Mouse (Mus musculus): ENCODE results near the gene Traf3. TPM values are rescaled to one million over a fixed set of nuclear protein-coding genes. Genes with fewer than 3 reads are reported as not detected.
A peak's percentile ranks its signal among the peaks of the same experiment; 100 is the strongest.

The Traf3 gene
- polyA plus RNA-seq, 1 experiment from 2014 or later, result 6.0 TPM

- 90% methylated on average over 4 of the region's 4 CpGs for WGBS
- Histone ChIP-seq H3K4me3 (ENCODE audit: control insufficient read depth in 1 of 2, insufficient read depth in 1 of 2, low read depth in 1 of 2, low read length in 2 of 2) (no peak overlapping the region), H3K9ac (ENCODE audit: low read length) (no peak overlapping the region), H3K27me3 (ENCODE audit: control insufficient read depth, insufficient read depth, low read length) (no peaks in the 10 kb centered on the region), H3K27ac (replicated peaks in 1 of 2; ENCODE audit: control insufficient read depth in 1 of 2, insufficient read depth in 1 of 2, low read depth in 2 of 2, low read length in 2 of 2) (no peak overlapping the region), H3K36me3 (ENCODE audit: control insufficient read depth, insufficient read depth, low read length) (peaks cover 14% of the 10 kb centered on the region; the same call in 1 of the 2 replicates), H3K4me1 (ENCODE audit: control insufficient read depth in 2 of 2, insufficient read depth in 2 of 2, low read length in 2 of 2) (peaks cover 7 to 11% of the 10 kb centered on the region in 2 experiments), H3K9me3 (ENCODE audit: control insufficient read depth, low read length) (no peaks in the 10 kb centered on the region), H3K4me2 (ENCODE audit: low read length) (no peak overlapping the region)
- no peak for ATAC-seq (ENCODE audit: insufficient number of reproducible peaks, insufficient read depth, low FRiP score, low read depth)
These were observed 67.6 kb downstream of the Traf3 start for GRCm38 (mm10) chr12:111233798-111234197.

DNA sequence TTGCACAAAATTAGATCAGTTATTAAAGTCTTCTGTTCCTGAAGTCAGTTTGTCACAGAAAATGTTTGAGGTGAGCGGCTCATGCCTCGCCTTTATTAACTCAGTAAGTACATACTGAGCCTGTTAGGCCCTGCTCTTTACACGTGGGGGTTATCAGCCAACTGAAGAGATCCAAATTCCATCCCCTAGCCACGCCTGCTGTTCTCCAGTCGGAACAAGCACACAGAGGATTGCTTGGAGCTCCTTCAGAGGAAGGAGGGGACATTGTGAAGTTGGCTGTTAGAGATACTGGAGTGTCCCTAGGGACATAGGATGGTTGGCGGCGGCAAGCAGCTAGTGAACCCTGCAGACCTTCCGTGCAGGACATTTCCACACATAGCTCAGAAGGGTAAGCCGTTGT lies 68.2 kb downstream of the Traf3 start:
- Histone ChIP-seq H3K36me3 (ENCODE audit: control insufficient read depth, insufficient read depth, low read length) (peaks cover 16% of the 10 kb centered on the region; the same call in 1 of the 2 replicates), H3K9ac (ENCODE audit: low read length) (no peak overlapping the region), H3K27me3 (ENCODE audit: control insufficient read depth, insufficient read depth, low read length) (no peaks in the 10 kb centered on the region), H3K4me1 (ENCODE audit: control insufficient read depth in 2 of 2, insufficient read depth in 2 of 2, low read length in 2 of 2) (peaks cover 7 to 11% of the 10 kb centered on the region in 2 experiments), H3K4me2 (ENCODE audit: low read length) (peak overlapping the region; percentile 19; the same call in 1 of the 2 replicates), H3K27ac (replicated peaks in 1 of 2; ENCODE audit: control insufficient read depth in 1 of 2, insufficient read depth in 1 of 2, low read depth in 2 of 2, low read length in 2 of 2) (no peak overlapping the region), H3K9me3 (ENCODE audit: control insufficient read depth, low read length) (no peaks in the 10 kb centered on the region), H3K4me3 (ENCODE audit: control insufficient read depth in 1 of 2, insufficient read depth in 1 of 2, low read depth in 1 of 2, low read length in 2 of 2) (no peak overlapping the region)
- no peak for ATAC-seq (ENCODE audit: insufficient number of reproducible peaks, insufficient read depth, low FRiP score, low read depth)
- 20% methylated on average over 9 of the region's 9 CpGs for WGBS

- no peak overlapping the region for H3K4me3 ChIP-seq (ENCODE audit: control insufficient read depth in 1 of 2, insufficient read depth in 1 of 2, low read depth in 1 of 2, low read length in 2 of 2)
- no peak overlapping the region for H3K9ac ChIP-seq (ENCODE audit: low read length)
- H3K36me3 ChIP-seq (ENCODE audit: control insufficient read depth, insufficient read depth, low read length), result peaks cover 19% of the 10 kb centered on the region
- 92% methylated on average over 6 of the region's 6 CpGs for WGBS
- H3K4me1 ChIP-seq (ENCODE audit: control insufficient read depth in 2 of 2, insufficient read depth in 2 of 2, low read length in 2 of 2), result peaks cover 7 to 11% of the 10 kb centered on the region in 2 experiments
- H3K4me2 ChIP-seq (ENCODE audit: low read length), result no peak overlapping the region
- no peak for ATAC-seq (ENCODE audit: insufficient number of reproducible peaks, insufficient read depth, low FRiP score, low read depth)
- no peak overlapping the region for H3K27ac ChIP-seq (replicated peaks in 1 of 2; ENCODE audit: control insufficient read depth in 1 of 2, insufficient read depth in 1 of 2, low read depth in 2 of 2, low read length in 2 of 2)
- H3K27me3 ChIP-seq (ENCODE audit: control insufficient read depth, insufficient read depth, low read length), result no peaks in the 10 kb centered on the region
- H3K9me3 ChIP-seq (ENCODE audit: control insufficient read depth, low read length), result no peaks in the 10 kb centered on the region
These were observed 69.5 kb downstream of the Traf3 start for GRCm38 (mm10) chr12:111235631-111236030.

DNA sequence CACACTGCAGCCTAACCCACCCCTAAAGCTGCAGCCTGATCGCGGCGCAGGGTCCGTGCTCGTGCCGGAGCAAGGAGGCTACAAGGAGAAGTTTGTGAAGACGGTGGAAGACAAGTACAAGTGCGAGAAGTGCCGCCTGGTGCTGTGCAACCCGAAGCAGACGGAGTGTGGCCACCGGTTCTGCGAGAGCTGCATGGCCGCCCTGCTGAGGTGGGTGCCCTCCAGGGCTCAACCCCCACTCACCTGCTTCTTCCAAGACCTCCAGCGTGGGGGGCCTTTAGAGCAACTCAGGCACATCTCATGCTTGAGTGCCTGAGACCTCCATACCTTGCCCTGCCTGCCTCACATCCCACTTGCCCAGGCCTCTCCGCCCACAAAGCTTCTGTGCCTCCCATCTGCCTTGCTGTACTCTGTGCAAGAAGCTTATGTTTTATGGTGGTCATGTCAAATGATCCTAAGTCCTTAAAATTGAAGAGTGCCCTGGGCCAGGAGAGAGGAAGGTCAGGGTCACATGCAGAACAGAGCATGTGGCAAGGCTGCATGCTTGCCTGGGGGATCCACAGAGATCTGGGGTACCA lies 71.5 kb downstream of the Traf3 start:
- H3K36me3 ChIP-seq (ENCODE audit: control insufficient read depth, insufficient read depth, low read length), result peaks cover 19% of the 10 kb centered on the region
- no peak overlapping the region for H3K4me3 ChIP-seq (ENCODE audit: control insufficient read depth in 1 of 2, insufficient read depth in 1 of 2, low read depth in 1 of 2, low read length in 2 of 2)
- 92% methylated on average over 16 of the region's 16 CpGs for WGBS
- no peaks in the 10 kb centered on the region for H3K9me3 ChIP-seq (ENCODE audit: control insufficient read depth, low read length)
- no peak overlapping the region for H3K9ac ChIP-seq (ENCODE audit: low read length)
- H3K4me2 ChIP-seq (ENCODE audit: low read length), result no peak overlapping the region
- H3K27me3 ChIP-seq (ENCODE audit: control insufficient read depth, insufficient read depth, low read length), result no peaks in the 10 kb centered on the region
- H3K4me1 ChIP-seq (ENCODE audit: control insufficient read depth in 2 of 2, insufficient read depth in 2 of 2, low read length in 2 of 2), result peaks cover 7 to 11% of the 10 kb centered on the region in 2 experiments
- H3K27ac ChIP-seq (replicated peaks in 1 of 2; ENCODE audit: control insufficient read depth in 1 of 2, insufficient read depth in 1 of 2, low read depth in 2 of 2, low read length in 2 of 2), result no peak overlapping the region
- ATAC-seq (ENCODE audit: insufficient number of reproducible peaks, insufficient read depth, low FRiP score, low read depth), result no peak

DNA sequence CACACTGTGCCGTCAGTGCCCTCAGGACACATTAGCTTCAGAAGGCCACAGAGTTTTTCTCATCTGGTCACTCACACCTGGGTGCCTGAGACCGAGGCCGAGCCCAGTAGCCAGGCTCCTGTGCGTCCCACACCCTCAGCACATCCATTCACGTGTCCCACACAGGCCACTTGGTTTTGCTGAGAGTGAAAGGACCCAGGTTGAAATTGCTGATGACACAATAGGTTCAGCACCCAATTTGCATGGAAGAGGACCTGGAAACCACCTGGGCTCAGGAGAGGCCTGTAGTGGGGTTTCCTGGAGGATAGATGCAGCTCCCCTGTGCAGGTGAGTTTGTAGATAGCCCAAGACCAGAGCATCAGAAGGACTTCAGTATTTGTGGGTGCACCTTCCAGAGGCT lies 72.2 kb downstream of the Traf3 start:
- Histone ChIP-seq H3K36me3 (ENCODE audit: control insufficient read depth, insufficient read depth, low read length) (peaks cover 25% of the 10 kb centered on the region), H3K9me3 (ENCODE audit: control insufficient read depth, low read length) (no peaks in the 10 kb centered on the region), H3K9ac (ENCODE audit: low read length) (no peak overlapping the region), H3K4me2 (ENCODE audit: low read length) (no peak overlapping the region), H3K27ac (replicated peaks in 1 of 2; ENCODE audit: control insufficient read depth in 1 of 2, insufficient read depth in 1 of 2, low read depth in 2 of 2, low read length in 2 of 2) (no peak overlapping the region), H3K27me3 (ENCODE audit: control insufficient read depth, insufficient read depth, low read length) (no peaks in the 10 kb centered on the region), H3K4me3 (ENCODE audit: control insufficient read depth in 1 of 2, insufficient read depth in 1 of 2, low read depth in 1 of 2, low read length in 2 of 2) (no peak overlapping the region), H3K4me1 (ENCODE audit: control insufficient read depth in 2 of 2, insufficient read depth in 2 of 2, low read length in 2 of 2) (peaks cover 7 to 11% of the 10 kb centered on the region in 2 experiments)
- no peak for ATAC-seq (ENCODE audit: insufficient number of reproducible peaks, insufficient read depth, low FRiP score, low read depth)
- WGBS, result 87% methylated on average over 5 of the region's 5 CpGs

GRCm38 (mm10) chr12:111238778-111239177 lies 72.6 kb downstream of the Traf3 start:
- no peak for ATAC-seq (ENCODE audit: insufficient number of reproducible peaks, insufficient read depth, low FRiP score, low read depth)
- Histone ChIP-seq H3K27ac (replicated peaks in 1 of 2; ENCODE audit: control insufficient read depth in 1 of 2, insufficient read depth in 1 of 2, low read depth in 2 of 2, low read length in 2 of 2) (no peak overlapping the region), H3K4me2 (ENCODE audit: low read length) (no peak overlapping the region), H3K4me1 (ENCODE audit: control insufficient read depth in 2 of 2, insufficient read depth in 2 of 2, low read length in 2 of 2) (peaks cover 7 to 11% of the 10 kb centered on the region in 2 experiments), H3K36me3 (ENCODE audit: control insufficient read depth, insufficient read depth, low read length) (peaks cover 29% of the 10 kb centered on the region), H3K9ac (ENCODE audit: low read length) (no peak overlapping the region), H3K9me3 (ENCODE audit: control insufficient read depth, low read length) (no peaks in the 10 kb centered on the region), H3K4me3 (ENCODE audit: control insufficient read depth in 1 of 2, insufficient read depth in 1 of 2, low read depth in 1 of 2, low read length in 2 of 2) (no peak overlapping the region), H3K27me3 (ENCODE audit: control insufficient read depth, insufficient read depth, low read length) (no peaks in the 10 kb centered on the region)
- 66% methylated on average over 4 of the region's 4 CpGs for WGBS

- no peak for ATAC-seq (ENCODE audit: insufficient number of reproducible peaks, insufficient read depth, low FRiP score, low read depth)
- H3K27me3 ChIP-seq (ENCODE audit: control insufficient read depth, insufficient read depth, low read length), result no peaks in the 10 kb centered on the region
- WGBS, result 85% methylated on average over 10 of the region's 10 CpGs
- no peak overlapping the region for H3K4me3 ChIP-seq (ENCODE audit: control insufficient read depth in 1 of 2, insufficient read depth in 1 of 2, low read depth in 1 of 2, low read length in 2 of 2)
- no peak overlapping the region for H3K27ac ChIP-seq (replicated peaks in 1 of 2; ENCODE audit: control insufficient read depth in 1 of 2, insufficient read depth in 1 of 2, low read depth in 2 of 2, low read length in 2 of 2)
- H3K9ac ChIP-seq (ENCODE audit: low read length), result no peak overlapping the region
- H3K36me3 ChIP-seq (ENCODE audit: control insufficient read depth, insufficient read depth, low read length), result peaks cover 39% of the 10 kb centered on the region
- H3K9me3 ChIP-seq (ENCODE audit: control insufficient read depth, low read length), result no peaks in the 10 kb centered on the region
- H3K4me2 ChIP-seq (ENCODE audit: low read length), result no peak overlapping the region
- peaks cover under 1% of the 10 kb centered on the region in 2 experiments; a peak in 2 of 4 replicates for H3K4me1 ChIP-seq (ENCODE audit: control insufficient read depth in 2 of 2, insufficient read depth in 2 of 2, low read length in 2 of 2)
These were observed 73.8 kb downstream of the Traf3 start for GRCm38 (mm10) chr12:111239930-111240329.

DNA sequence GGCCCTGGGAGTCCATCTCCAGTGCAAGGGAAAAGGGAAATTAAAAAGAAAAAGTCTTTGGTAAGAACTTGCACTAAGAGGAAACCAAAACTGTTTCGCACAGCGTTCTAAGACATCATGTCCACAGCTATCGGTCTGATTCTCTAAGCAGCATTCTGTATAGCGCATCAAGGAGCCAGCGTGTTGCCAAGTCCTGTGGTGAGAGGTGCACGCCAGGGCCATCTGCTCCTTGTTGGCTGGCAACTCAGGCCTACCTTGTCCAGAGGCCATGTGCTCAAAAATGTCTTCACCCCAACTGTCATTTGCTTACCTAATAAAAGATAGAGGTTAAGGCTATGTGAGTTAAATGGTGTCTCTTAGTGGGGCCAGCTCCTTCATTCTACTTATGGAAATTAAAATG lies 75.7 kb downstream of the Traf3 start:
- peaks cover 50% of the 10 kb centered on the region for H3K36me3 ChIP-seq (ENCODE audit: control insufficient read depth, insufficient read depth, low read length)
- WGBS, result 94% methylated on average over 6 of the region's 6 CpGs
- ATAC-seq (ENCODE audit: insufficient number of reproducible peaks, insufficient read depth, low FRiP score, low read depth), result no peak

More for the DNA sequence above, 75.7 kb downstream of the Traf3 start:
- Histone ChIP-seq H3K9ac (ENCODE audit: low read length) (no peak overlapping the region), H3K4me3 (ENCODE audit: control insufficient read depth in 1 of 2, insufficient read depth in 1 of 2, low read depth in 1 of 2, low read length in 2 of 2) (no peak overlapping the region), H3K4me1 (ENCODE audit: control insufficient read depth in 2 of 2, insufficient read depth in 2 of 2, low read length in 2 of 2) (no peaks in the 10 kb centered on the region), H3K9me3 (ENCODE audit: control insufficient read depth, low read length) (no peaks in the 10 kb centered on the region), H3K27ac (replicated peaks in 1 of 2; ENCODE audit: control insufficient read depth in 1 of 2, insufficient read depth in 1 of 2, low read depth in 2 of 2, low read length in 2 of 2) (no peak overlapping the region), H3K27me3 (ENCODE audit: control insufficient read depth, insufficient read depth, low read length) (no peaks in the 10 kb centered on the region), H3K4me2 (ENCODE audit: low read length) (no peak overlapping the region)

All from heart, embryonic 14.5 days (tissue).